Mouse (Mus musculus) layer of hippocampus, postnatal 25 days (tissue): ENCODE measurements at regions not wholly inside any gene's neighbourhood (a gene's known extent, or its start where the extent isn't known, plus 50 kb on each side); places are given as distances from the start of the nearest gene placed in this dataset.

Experiments used
- DNase-seq, 2 experiments: peaks; one replicate each; pipeline ENCODE4 v3.0.0; 2022; ENCODE audit warnings: mixed read lengths in 2 of 2, low spot score in 1 of 2; ENCODE audit errors: extremely low spot score in 1 of 2

- no peak for DNase-seq
These were observed 402.8 kb upstream of the Nr2f1 start for GRCm38 (mm10) chr13:78602211-78602860.

- no peak for DNase-seq
These were observed 381.5 kb upstream of the Nr2f1 start for GRCm38 (mm10) chr13:78580863-78581595.

- no peak for DNase-seq
These were observed 377.9 kb upstream of the Nr2f1 start for GRCm38 (mm10) chr13:78577497-78577896.

- DNase-seq: no peak
These were observed 377.0 kb upstream of the Nr2f1 start for GRCm38 (mm10) chr13:78576300-78577296.

- DNase-seq: no peak
These were observed 371.5 kb upstream of the Nr2f1 start for GRCm38 (mm10) chr13:78571093-78571492.

- no peak for DNase-seq
These were observed 324.9 kb upstream of the Nr2f1 start for GRCm38 (mm10) chr13:78524446-78524937.

- DNase-seq: no peak
These were observed 321.2 kb upstream of the Nr2f1 start for GRCm38 (mm10) chr13:78520771-78521170.

GRCm38 (mm10) chr13:78520186-78520585 lies 320.6 kb upstream of the Nr2f1 start:
- DNase-seq: no peak

- DNase-seq: no peak
These were observed 301.0 kb upstream of the Nr2f1 start for GRCm38 (mm10) chr13:78500551-78500950.

GRCm38 (mm10) chr13:78483760-78484357 lies 284.3 kb upstream of the Nr2f1 start:
- no peak for DNase-seq

GRCm38 (mm10) chr13:78482929-78483759 lies 283.6 kb upstream of the Nr2f1 start:
- no peak for DNase-seq

GRCm38 (mm10) chr13:78451333-78452070 lies 251.9 kb upstream of the Nr2f1 start:
- DNase-seq: no peak

GRCm38 (mm10) chr13:78446726-78447031 lies 247.1 kb upstream of the Nr2f1 start:
- DNase-seq: no peak

GRCm38 (mm10) chr13:78445891-78446725 lies 246.6 kb upstream of the Nr2f1 start:
- DNase-seq: peak in 1 of 2 experiments; percentile 4

GRCm38 (mm10) chr13:78444691-78445349 lies 245.3 kb upstream of the Nr2f1 start:
- DNase-seq: no peak

GRCm38 (mm10) chr13:78428469-78428868 lies 228.9 kb upstream of the Nr2f1 start:
- no peak for DNase-seq

GRCm38 (mm10) chr13:78428084-78428445 lies 228.5 kb upstream of the Nr2f1 start:
- DNase-seq: no peak
